Comparison of ENCODE assay signal across 5 mouse cellular contexts in genomic region chr6:97800615-97801014, GRCm38 (mm10).
"Had no signal": no experiment of that assay in that cellular context is flagged by ENCODE, and none has a peak within 500 bp of the region (broad histone marks: within the 10 kb centered on the region; RNA-seq: fewer than 3 reads in every experiment).

No protein-coding gene starts in this region.

- DNase-seq: kidney, postnatal 14 days; lung, adult 18-20 months; thymus, adult 18-20 months; thymus, postnatal 14 days had no signal

- ATAC-seq: midbrain, embryonic 13.5 days had no signal
